Mouse (Mus musculus) megakaryocyte progenitor cell, adult 5-6 weeks (primary cell): ENCODE results near the gene Dmbt1. TPM values are rescaled to one million over a fixed set of nuclear protein-coding genes. Genes with fewer than 3 reads are reported as not detected.

ENCODE experiments used
- total RNA-seq, 2 experiments: library from RNA; stranded (forward) in 1 of 2; stranded (reverse) in 1 of 2; fragments of 157-497, 149-512 nt in 1 of 2; fragments of 200-1000 nt in 1 of 2; gene quantifications; 2 replicates each; pipeline versions ENCODE4 v1.2.3 to v1.2.4; 2015 to 2017

Gene Dmbt1
- total RNA-seq, 2 experiments from 2014 or later: not detected

Other genes starting within 250 kb of the Dmbt1 start
- 12.4 and 14.0 TPM in 2 replicates for gene Plekha1, start 166.3 kb upstream of the Dmbt1 start, total RNA-seq (2015)
- gene Plekha1, start 166.3 kb upstream of the Dmbt1 start, total RNA-seq (2017): 19.3 and 23.3 TPM in 2 replicates
- gene Htra1, start 95.9 kb upstream of the Dmbt1 start, total RNA-seq (2015): not detected in 2 replicates
- 0.29 TPM in 1 of 2 replicates, not detected in the other for gene Htra1, start 95.9 kb upstream of the Dmbt1 start, total RNA-seq (2017)
- not detected in 2 replicates for gene 4933402N03Rik, start 114.3 kb downstream of the Dmbt1 start, total RNA-seq (2015)
- gene 4933402N03Rik, start 114.3 kb downstream of the Dmbt1 start, total RNA-seq (2017): not detected in 2 replicates
- gene 5430419D17Rik, start 142.3 kb downstream of the Dmbt1 start, total RNA-seq (2015): not detected in 2 replicates
- gene 5430419D17Rik, start 142.3 kb downstream of the Dmbt1 start, total RNA-seq (2017): not detected in 2 replicates